Mouse (Mus musculus) spleen, postnatal 36 days (tissue): ENCODE measurements around the gene Lyzl4.
A peak's percentile ranks its signal among the peaks of the same experiment; 100 is the strongest.

Source experiments
- DNase-seq, 2 experiments: peaks; one replicate each; pipeline ENCODE4 v3.0.0; 2022; ENCODE audit warnings: low spot score in 2 of 2, mixed read lengths in 1 of 2

The Lyzl4 gene

DNA sequence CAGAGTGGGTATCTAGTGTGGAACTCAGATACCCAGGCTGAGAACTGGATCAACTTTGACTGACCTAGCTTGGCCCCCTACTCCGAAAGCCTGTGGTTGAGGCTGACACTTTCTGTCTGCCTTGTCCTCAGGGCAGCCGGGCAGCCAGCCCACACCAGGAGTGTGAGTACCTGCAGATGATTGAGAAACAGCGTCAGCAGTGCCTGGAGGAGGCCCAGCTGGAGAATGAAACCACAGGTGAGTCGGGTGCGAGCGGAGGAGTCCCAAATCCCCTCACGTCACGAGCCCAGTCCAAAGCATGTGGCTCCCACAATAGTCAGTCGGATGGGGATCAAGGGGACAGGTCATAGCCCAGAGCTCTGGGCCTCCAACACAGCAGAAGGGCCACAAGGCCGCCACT lies 11.8 kb upstream of the Lyzl4 start:
- DNase-seq, result no peak

DNA sequence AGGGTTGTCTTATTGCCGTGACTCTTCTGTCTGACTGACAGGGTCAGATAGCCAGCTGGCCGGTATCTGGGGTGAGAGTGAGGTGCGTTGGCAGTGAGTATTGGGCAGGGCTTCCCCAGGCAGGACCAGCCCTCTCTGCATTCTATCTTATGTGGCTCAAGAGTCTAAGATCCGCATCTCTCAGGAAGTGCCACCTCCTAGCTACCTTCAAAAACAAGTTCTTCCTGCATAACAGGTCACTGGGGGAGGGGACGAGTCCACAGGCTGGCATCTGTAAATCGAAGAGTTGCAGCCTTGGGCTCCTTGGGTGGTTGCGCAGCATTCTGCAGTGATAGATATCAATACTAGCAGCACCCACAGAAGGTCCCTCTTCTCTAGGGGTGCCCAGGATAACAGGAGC lies 5.1 kb upstream of the Lyzl4 start:
- peak in 1 of 2 experiments; percentile 18 for DNase-seq

DNA sequence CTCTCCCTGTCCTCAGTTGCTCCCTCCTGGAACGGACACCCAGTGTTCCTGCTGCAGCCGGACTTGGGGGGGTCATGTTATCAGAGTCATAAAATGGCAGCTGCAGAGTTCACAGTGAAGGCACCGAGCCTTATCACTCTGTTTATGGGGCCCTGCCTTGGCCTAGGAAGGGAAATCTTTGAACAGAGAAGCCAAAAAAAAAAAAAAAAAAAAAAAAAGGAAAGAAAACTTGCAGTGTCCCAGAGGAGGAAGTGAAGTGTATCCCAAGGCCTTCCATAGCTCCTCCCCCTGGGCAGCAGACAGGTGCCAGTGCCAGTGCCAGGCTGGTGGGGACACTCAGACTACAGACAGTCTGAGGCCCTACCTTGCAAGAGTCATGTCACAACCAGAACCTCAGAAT lies 3.0 kb upstream of the Lyzl4 start:
- DNase-seq, result no peak

- DNase-seq, result peak; percentile 72 to 76
These were observed 695 bp upstream of the Lyzl4 start, which contains the start of gene Vipr1 for GRCm38 (mm10) chr9:121642401-121643181. TSS of gene Vipr1 (plus strand) at chr9:121642716.

GRCm38 (mm10) chr9:121641235-121641915 lies 521 bp downstream of the Lyzl4 start:
- DNase-seq, result no peak

GRCm38 (mm10) chr9:121639790-121640189 lies 2.1 kb downstream of the Lyzl4 start:
- DNase-seq, result no peak

DNA sequence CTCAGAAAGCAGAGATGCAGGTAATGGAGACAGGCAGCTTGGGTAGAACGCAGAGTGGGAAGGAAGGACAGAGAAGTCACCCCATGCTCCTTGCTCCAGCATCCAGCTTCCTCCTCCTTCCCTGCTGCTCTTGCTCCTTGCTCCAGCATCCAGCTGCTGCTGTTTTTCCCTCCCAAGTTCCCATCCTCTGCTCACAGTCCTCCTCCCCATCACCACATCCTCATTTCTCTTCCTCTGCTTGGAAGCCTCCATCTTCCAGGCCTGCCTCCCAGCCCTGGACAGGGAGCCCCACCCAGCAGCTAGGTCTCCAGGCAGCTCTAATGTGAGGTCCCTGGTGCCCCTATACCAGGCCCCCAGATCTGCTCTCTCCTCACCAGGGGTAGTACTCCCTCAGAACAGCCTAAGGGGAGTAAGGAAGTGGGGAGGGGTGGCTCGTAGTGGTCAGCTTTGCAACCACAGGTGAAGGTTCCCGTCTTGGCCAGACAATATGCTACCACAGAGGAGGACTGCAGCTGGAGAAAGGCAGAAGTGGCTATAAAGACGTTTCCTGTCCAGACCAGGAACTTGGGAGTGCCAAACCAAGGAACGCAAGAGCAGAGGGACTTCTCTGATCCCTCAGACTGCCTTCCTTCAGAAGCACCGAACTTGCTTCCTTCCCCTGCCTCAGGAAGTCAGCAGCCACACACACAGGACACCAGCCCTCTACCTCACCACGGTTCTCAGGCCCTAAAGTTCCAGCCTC lies 5.9 kb downstream of the Lyzl4 start:
- DNase-seq, result no peak

DNA sequence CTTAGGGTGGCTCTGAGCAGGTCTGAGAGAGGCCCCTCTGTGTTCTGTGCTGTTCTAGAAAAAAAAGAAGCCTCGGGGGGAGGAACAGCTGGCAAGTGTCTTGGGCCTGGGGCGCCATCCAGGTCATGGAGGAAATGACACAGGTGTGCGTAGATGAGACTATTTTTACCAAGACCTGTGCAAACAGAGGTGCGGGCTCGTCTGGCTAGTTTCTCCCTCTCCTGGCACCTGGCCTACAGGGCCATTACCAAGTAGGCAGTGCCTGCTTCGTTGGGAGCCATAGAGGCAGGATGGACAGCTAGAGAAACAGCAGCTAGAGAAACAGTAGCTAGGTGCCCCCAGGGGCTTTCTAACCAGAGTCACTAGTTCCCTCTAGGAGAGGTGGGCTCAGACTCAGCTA lies 8.6 kb downstream of the Lyzl4 start:
- no peak for DNase-seq

DNA sequence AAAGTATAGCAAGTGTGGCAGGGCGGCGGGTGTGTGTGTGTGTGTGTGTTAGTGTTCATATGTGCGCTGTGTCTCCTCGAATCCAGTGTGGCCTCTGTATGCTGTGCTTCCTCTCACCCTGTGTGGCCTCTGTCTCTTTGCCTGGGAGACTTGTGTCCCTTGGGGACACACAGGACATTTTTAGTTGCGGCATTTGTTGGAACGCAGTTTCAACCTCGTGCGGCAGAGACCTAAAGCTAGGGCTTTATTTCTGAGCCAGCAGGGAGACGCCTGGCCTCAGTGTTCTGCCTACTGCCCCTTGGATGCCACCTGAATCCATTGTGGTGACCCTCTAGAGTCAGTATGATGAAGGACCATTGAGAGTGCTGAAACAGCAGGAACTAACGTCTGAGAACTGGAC lies 9.0 kb downstream of the Lyzl4 start:
- no peak for DNase-seq

- peak in 1 of 2 experiments; percentile 27 for DNase-seq
These were observed 9.9 kb downstream of the Lyzl4 start for GRCm38 (mm10) chr9:121631946-121632345.

DNA sequence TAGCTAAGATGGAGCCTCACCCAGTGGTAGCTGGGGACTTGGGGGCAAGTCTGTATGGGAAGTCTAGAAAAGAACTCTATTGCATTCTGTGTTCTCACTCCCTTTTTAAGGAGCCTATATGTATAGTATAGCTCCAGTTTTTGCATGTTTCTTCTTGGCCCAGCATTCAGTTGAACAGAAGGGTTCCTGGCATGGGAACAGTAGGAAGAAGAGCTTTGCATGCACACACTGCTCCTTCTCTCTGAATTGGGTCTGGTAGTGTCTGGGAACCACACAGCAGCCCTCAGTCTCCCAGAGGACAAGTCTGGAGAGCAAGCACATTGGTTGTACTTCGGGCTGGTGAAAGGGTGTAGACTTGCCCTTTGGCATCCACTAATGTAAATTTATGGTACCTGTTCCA lies 11.3 kb downstream of the Lyzl4 start:
- DNase-seq, result no peak

DNA sequence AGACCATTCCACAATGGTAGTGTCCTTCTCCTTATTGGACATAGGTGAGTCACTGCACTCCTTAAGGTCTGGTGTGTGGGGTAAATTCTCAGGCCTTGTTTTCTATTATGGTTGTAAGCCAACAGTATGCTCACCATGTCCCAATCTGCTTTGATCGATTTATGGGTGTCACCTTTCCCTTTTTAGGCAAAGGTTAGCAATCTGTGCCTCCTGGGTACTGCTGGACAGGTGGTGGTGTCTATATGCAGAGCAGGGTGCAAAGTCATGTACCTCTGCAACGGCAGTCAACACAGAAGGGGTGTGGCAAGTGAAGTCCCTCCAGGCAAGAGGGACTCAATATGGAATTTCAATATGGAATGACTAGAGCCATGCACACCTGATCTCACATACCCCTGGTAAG lies 17.0 kb downstream of the Lyzl4 start:
- DNase-seq, result no peak

- DNase-seq, result no peak
These were observed 18.7 kb downstream of the Lyzl4 start for GRCm38 (mm10) chr9:121623235-121623634.

- DNase-seq, result no peak
These were observed 22.5 kb downstream of the Lyzl4 start for GRCm38 (mm10) chr9:121619441-121619840.

- no peak for DNase-seq
These were observed 25.4 kb downstream of the Lyzl4 start for GRCm38 (mm10) chr9:121616471-121616870.

DNA sequence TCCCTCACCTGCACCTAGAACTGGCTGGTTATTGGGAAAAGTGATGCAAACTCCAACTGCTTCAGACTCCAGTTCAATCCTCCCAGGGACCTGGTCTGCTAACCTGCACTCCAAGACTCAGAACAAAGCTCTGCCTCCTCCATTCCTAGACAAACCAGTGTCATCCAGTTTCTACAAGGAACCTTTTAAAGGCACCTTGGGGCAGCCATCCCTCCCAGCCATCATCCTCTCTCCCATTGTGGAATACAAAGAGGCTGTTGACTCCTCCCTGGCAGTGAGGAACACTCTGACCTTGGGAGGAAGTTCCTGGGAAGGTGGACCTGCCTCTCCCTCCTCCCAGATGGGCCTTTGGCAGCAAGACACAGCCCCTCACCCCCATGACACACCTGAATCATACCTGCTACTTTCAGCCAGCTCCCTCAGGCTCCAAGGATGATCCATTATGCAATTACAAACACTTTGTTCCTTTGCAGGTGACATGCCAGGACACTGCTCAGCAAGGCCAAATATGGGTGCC lies 27.6 kb downstream of the Lyzl4 start:
- no peak for DNase-seq

DNA sequence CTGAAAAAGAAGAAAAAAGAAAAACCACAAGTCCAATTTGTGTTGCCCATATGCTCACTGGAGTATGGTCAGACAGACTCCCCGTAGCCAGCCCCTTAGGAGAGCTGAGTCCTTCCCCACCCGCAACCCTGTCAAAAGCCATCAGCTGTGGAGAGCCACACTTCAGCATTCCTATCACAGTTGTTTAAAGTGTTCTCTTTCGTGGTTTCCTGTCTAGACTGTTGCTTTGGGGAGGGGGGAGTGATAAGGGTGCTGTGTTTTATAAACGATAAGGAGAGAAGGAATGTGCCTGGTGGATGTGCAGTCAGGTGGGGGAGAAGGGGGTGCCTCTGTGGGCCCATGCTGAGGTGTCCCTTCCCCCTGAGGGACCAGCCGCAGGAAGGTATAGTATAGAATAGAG lies 28.7 kb downstream of the Lyzl4 start:
- DNase-seq, result no peak

DNA sequence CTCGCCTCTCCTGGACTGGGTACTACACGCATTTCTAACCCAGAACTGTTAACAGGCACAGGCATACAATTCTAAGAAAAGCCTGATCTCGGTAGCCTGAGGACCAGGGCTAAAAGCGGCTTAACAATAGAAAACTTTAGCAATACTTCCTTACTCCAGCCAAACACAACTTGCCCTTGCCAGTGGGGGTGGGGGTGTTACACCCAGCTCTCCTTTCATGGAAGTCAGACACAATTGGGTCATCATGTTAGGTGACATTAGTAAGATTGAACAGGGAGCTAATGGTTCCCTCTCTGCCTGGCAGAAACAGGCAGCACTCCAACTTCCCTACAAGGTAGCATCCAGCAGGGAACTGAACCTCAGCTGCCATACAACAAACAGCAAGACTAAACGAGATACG lies 32.5 kb downstream of the Lyzl4 start:
- no peak for DNase-seq

GRCm38 (mm10) chr9:121606498-121607096 lies 35.3 kb downstream of the Lyzl4 start:
- no peak for DNase-seq

GRCm38 (mm10) chr9:121605414-121606278 lies 36.2 kb downstream of the Lyzl4 start:
- DNase-seq, result peak; percentile 24 to 32

DNA sequence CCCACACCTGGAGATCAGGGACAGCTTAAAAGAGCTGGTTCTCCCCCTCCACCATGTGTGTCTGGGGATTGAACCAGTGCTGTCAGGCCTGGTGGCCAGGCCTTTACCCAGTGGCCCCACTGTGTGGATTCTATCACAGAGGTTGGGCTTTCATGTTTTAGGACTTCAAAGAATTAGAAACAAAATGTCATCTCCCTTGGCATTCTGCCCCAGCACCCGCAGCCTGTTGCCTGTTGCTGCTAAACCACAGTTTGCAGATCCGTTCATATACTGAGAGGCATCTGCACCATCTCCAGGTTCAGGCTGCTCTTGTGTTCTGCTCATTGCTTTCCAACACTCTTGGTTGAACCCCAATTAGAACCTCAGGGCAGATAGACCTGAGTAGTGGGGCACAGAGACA lies 39.5 kb downstream of the Lyzl4 start:
- DNase-seq, result no peak
